Mouse (Mus musculus) kidney, adult 18-20 months (tissue): Measurements from ENCODE around the gene Tns2.
"Not testable (repeated sequence)": the region's sequence is repeated elsewhere in the genome, so short reads cannot be mapped to it uniquely, and the experiment has no call there.

Source experiments
- DNase-seq: peaks from one replicate; pipeline ENCODE4 v3.0.0; 2021

Tns2 gene

DNA sequence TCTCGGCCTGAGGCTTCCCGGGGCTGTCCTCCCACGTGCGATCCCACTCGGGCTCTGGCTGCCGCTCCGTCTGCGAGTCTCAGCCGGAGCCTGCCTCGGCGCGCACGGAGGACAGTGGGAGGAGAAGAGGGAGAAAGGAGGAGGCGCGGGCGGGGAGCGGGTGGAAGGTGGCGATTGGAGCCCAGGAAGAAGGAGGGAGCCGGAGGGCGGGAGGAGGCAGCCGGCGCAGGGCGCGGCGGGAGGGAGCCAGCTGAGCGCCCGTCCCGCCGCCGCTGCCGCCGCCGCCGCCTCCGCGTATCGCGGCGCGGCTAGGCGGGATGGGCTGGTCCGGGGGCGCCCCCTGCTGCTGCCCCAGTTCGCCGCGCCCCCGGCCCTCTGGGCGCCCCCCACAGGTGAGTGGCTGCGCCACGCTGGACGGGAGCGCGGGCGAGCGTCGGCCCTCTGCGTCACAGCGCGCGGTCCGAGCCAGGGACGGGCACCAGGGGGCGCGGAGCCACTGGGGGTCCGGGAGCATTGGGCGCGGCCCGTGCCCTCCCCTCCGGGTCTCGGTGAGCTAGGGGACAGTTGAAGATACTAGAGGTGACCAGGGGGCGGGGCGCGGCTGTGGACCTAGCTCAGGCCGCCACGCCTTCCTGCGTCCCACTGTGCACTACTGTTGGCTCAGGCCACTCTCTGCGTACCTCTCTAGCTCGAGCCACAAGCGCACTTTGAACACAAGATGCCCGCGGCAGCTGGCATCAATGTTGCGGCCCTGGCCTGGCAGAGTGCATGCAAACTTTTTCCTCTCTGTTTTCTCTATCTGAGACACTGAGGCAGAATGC is at the start of gene Tns2:
TSS of gene Tns2 (plus strand) at position 253 of the 821 bp plus-strand sequence.
- DNase-seq: peak; percentile 92

DNA sequence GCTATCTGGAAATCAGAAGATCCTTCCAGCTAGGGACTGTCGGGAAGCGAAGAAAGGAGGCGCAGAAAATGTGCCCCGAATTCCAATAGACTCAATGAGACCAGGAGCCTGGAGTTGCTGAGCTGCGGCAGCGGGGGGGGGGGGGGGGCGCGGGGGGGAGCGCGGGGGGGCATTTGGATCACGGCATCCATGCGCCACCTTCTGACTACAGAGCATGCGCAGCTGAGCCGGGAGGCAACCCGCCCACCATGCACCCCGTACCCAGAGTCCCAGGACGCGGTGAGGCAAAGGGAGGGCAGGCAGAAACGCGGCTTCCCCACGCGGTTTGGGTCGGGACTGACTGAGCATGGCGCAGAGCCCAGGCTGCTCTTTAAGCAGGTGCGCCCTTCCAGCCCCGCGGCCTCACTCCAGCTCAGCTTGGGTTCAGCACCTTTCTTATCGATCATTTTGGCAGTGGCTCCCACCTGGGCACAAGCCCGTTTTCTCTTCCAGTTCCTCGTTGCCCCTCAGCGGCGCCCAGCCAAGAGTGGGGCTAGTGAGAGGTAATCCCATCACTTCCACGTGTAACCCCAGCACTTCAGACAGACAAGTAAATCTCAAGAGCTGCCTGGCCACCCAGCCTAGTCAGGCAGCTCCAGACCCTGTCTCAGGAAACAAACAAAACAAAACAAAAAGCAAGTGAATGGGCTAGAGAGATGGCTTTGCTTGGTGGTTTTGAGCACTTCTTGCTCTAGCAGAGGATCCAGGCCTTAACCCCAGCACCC is 48.1 kb upstream of the Tns2 start:
- peak; percentile 52 for DNase-seq

DNA sequence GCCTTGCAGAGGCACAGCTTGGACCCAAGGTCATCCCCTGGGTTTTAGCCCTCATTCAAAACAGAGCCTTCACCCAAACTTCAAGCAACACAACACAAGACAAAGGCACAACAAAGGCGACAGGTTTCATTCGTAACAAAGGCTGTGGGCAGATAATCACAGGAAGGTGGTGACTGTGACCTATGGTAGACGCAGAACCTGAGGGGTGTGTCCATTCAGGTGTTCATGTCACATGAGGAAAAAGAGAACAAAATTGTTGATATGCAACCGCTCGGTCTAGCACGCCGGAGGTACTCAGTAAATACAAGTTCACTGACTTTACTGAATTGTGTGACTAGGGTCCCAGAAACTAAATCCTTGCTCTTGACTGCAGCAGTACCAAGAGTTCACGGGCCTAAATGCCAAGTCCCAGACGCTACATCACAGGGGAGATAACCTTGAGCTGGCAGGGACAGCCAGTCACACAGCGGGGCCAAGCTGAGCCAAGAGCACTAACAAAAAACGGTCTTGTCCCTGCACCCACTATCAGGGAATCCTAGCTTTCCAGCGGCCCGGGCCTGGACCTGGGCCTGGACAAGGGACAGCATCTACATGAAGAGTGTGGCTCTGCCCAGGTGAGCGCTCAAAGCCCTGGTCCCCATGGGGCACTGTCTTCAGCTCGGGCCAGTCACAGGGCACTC is 43.6 kb upstream of the Tns2 start:
- no peak for DNase-seq

DNA sequence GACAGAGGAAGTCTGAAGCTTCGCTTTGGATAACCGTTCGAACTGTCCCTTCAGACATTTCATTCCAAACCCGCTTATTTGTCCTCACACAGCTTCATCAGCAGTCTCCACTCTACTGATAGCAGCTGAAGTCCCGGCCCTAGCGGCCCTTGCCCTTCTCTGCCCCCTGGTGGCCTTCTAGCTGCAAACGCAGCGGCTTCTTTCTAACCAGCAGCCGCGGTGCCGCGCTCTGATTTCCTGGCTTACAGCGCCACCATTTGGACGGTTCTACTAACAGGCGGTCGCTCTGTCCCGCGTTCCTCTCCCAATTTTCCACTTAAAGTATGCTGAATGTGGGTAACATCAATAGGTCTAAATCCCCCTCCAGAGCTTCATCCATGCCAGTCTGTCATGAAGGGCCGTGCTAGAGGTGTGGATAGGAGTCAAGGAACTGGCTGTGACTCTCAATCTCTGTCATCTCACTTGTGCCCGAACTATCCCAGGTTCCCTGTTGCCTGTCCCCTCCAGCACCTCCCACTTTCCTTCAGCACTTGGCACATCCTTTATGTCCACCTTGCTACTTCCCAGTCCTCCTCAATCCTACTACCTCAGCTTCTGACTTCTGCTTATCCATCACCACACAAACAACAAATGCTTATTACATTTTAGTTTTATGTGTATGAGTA is 34.4 kb upstream of the Tns2 start:
- DNase-seq: peak; percentile 90

DNA sequence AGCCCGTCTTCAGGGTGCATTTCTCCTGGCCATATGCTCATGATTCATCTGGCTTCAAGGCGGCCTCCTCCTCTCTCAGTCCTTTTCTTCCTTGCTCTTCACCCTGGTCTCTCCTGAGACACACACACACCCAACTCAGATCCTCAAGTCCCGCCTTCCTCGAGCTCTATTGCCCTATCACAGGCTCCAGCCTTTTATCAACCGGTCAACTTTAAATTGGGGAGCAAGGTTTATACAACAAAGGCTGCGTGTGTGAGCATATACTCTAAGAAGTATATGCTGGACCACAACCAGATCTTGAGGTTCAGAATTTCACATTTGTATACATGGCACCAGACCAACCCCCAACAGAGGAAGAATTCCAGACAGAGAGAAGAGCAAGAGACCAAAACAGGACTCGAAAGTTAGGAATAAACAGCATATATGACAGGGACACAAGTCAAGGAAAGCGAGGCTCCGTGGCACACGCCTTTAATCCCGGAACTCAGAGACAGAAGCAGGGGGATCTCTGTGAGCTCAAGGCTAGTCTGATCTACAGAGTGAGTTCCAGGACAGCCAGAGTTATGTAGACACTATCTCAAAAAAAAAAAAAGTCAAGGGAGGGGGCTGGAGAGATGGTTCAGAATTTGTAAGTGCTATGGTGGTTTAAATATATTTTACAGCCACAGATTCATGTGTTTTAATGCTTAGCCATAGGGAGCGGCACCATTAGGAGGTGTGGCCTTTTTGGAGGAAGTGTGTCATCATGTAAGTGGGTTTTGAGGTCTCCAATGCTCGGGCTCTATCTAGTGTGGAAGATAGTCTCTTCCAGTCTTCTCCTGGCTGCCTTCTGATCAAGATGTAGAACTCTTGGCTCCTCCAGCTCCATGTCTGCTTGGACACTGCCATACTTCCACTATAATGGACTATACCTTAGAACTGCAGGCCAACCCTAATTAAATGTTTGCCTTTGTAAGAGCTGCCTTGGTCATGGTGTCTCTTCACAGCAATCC is 29.4 kb upstream of the Tns2 start:
- DNase-seq: no peak

DNA sequence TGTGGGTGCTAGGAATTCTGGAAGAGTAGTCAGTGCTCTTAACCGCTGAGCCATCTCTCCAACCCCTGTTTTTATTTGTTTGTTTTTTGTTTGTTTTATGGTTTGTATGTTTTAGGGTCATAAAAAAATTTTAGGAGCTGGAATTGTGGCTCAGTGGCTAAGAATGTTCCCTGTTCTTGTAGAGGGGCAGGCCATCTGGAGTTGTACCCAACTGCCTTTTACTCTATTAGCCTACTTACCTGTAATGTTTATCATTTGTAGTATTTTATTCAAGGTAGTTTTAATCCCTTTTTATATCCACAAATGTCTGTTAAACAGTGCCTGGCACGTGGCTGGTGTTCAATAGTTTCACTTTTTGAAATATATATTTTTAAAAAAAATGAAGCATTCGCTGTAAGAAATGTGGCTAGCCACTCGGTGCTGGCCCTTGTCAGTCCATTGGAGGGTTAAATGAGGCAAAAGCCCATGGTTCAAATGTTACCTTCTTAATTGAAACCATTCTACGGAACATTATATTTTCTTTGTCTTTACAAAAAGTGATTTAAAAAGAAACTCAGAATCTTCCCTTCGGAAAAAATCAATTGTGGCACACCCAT is 27.2 kb upstream of the Tns2 start:
- no peak for DNase-seq

DNA sequence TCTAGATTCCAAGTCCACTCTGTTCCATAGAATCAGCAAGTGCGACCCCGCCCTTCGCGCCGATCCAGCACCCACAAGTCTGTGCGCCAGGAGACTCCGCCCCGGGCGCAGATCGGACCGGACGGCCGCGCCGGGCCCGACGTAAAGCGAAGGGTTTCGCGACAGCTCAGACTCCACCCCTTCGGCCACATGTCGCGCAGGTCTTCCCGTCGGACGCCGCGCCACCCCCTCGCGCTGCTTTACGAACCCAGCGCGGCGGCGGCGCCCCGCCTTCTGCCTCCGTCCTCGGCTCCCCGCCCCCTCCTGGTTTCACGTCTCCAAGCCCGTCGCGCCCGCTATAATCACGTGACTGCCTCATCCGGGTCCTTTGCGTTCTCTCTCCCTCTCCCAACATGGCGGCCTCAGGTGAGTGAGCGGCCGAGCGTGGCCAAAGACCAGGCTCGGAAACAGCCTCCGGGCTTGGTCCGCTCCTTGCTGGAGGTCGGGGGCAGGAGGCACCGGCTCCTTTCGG is 26.6 kb upstream of the Tns2 start, which contains the start of gene Eif4b:
TSS of gene Eif4b (plus strand) at position 215 of the 511 bp plus-strand sequence.
- DNase-seq: peak; percentile 99

DNA sequence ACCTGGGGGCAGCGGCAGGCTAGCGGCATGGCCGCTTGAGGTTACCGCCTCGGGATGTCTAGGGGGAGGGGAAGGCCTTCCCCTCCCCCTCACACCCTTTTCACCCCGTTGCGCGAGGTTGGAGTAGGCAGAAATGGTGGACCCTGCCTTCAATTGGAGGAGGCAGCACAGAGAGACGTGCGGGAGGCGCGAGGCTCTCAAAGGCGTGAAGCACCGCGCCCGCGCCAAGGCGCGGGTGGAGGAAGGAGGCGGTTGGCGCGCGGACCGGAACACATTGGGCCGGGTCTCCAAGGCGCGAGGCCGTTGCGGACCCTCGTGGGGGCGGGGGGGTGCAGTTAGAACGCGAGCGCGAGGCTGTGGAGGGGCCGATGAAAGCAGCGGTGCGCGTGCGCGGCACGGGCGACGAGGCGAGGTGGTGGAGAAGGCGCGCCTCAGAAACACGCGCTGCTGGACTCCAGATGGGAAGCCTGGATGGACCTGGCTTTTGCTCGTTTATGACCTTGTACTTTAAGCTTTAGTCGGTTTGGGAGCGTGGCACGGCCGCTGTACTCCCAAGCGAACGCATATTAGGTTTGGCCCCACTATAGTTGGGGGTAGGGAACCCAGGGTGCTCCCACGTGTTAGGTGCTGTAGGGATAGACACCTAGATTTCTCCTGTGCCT is 26.0 kb upstream of the Tns2 start:
- DNase-seq: peak; percentile 68

DNA sequence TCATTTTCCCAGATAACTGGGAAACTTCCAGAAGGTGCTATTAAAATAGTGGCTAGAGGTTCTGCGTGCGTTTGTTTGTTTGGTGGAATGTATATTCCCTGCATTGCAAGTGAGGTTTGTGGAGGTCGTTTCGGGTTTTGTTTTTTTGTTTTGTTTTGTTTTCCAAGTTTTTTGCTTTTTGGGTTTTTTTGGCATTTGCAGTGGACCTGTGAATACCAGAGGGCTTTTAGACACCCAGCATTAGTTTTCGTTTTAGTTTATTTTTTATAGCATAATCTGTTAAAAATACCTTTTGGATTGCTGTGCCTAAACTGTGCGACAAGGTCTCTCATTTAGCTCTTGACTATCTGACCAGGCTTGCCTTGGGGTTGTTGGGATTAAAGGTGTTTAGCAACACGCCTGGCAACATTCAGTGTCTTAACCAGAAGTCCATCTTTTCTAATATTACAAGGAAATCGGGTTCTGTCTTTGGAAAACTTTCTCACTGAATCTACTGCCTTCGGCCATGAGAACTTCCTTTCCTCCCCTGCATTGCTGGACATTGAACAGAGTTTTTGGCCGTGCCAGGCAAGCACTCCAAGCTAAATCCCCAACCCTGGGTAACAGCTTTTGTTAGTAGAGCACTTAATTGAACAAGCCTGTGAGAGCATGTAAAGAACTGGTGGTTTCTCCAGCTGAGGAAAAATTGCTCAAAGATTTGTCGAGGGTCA is 25.2 kb upstream of the Tns2 start:
- no peak for DNase-seq

DNA sequence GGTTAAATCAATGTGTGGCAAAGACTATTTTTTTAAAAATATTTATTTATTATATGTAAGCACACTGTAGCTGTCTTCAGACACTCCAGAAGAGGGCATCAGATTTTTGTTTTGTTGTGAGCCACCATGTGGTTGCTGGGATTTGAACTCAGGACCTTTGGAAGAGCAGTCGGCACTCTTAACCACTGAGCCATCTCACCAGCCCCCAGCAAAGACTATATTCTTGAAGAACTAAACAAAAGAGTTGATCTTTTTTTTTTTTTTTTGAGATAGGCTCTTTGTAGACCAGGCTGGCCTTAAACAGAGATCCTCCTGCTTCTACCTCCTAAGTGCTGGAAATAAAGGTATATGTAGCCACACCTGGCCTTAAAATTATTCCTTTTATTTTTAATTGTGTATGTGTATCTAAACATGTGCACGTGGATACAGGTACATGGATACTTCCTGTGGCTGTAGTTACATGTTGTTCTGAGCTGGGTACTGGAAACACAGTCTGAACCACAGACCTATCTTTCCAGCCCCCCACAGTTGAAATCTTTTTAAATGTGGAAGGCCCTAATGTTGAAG is 23.0 kb upstream of the Tns2 start:
- no peak for DNase-seq

DNA sequence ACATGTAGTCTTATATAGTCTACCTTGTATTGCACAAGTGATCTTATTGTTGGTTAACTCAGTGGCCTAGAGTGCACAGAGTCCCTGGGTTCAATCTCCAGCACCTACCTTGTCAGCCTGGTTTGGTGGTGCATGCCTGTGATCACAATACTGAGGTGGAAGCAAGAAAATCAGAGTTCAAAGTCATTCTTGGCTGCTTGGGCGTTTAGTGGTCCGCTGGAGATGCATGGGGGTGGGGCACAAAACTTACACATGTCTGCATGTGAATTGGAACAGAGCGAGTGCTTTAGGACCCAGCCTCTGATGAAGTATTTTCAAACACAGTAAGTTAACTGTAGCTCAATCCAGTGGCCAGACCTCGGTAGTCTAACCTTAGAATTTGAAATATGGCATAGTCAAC is 21.0 kb upstream of the Tns2 start:
- no peak for DNase-seq

DNA sequence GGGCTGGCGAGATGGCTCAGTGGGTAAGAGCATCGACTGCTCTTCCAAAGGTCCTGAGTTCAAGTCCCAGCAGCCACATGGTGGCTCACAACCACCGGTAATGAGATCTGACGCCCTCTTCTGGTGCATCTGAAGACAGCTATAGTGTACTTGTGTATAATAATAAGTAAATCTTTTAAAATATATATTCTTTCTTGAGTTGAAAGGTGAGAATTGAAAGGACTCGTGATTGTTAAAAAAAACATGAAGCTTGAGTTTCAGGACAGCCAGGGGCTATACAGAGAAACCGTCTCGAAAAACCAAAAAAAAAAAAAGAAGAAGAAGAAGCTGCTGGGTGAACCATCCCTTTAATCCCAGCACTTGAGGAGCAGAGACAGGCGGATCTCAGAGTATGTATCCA is 20.3 kb upstream of the Tns2 start:
- DNase-seq: not testable (repeated sequence)

DNA sequence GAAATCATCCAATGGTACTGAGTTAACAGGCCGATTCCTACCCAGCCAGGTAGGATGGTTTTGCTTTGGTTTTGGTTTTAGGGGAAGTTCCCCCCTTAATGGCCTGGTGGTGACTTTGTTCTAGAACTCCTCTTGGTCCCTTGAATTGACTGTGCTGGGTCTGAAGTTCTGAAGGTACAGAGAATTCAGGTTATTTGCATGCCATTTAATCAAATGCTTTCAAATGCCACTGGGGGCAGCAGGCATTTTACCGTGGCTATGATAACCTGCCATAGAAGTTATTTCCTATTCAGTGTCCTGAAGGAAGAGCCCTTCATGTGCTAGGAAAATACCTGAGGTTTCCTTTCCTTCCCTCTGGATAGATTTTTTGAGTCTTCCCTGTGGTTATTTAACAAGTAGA is 19.8 kb upstream of the Tns2 start:
- DNase-seq: no peak

DNA sequence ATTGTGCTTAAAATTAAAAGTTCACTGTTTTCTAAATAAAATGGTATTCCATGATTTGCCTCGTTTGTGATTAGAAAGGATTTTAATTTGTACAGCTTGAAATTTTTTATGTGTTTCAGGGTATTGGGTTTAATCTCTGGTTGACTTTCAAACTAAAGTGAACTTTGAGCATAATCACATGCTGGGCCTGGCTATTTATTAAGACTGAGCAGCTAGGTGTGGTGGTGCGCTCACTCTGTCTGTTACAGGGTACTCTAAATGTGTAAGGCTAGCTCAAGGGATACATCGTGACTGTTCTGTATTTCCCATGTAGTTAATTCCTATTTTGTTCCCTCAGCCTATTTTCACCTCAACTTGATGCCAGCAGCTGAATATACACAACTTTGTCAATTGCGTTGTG is 18.1 kb upstream of the Tns2 start:
- no peak for DNase-seq

DNA sequence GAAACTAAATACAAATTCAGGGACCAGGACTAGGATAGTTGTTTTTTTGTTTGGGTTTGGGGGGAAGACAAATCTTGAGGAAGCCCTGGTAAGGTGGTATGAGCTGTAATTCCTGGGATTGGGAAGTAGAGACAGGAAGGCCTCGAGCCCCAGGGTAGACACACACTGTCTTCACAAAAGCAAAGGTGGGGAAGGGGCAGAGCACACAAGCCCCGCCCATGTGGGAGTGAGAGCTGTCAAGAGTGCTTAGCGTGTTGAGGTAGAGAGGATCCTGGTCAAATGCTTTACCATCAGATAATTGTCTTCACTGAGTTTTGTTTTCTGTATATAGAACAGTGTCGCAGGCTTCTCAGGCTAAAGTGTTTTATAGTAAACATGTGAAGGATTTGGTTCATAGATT is 17.2 kb upstream of the Tns2 start:
- DNase-seq: no peak

DNA sequence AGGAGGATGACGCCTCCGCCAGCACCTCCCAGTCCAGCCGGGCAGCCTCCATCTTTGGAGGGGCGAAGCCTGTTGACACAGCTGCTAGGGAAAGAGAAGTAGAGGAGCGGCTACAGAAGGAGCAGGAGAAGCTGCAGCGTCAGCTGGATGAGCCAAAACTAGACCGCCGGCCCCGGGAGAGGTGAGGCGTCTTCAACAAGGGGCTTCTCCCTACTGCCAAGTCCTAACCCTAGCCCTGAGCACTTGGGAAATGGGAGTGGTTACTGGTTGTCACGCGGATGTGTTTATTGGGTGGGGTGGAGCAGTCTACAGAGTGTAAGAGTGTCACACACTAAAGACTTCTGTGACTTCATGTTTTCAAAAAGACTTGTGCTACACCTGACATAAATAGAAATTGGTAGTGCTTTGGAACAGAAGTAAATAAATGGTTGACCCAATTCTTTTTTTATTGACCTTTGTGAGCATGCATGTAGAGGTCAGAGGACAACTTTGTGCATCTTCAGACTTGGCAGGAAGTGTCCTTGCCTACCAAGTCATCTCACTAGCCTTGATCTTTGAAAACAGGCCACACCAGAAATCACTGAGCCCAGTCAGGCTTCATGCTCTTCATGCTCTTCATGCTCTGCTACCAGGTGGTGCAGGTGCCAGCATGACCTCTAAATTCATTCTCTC is 10.2 kb upstream of the Tns2 start:
- no peak for DNase-seq

DNA sequence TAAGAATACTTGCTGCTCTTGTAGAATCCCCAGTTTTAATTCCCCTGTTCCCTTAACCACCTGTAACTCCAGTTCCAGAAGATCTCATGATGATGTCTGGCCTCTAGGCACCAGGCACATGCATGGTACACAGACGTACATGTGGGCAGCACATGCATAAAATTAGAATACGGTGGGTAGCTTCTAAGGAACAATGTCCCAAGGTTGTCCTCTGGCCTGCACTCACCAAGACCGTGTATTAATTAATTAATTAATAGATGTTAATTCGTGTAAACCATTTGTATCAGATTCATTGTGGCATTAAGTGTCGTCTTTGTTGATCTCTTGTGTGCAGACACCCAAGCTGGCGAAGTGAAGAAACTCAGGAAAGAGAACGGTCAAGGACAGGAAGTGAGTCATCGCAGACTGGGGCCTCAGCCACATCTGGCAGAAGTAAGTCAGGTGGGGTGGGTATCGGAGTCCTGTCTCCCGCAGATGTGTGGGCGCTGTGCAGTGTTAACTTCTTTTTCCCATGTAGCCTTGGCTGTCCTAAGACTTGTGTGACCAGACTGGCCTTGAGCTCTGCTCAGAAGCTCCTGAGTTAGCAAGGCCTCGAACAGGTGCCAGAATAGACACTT is 9.0 kb upstream of the Tns2 start:
- no peak for DNase-seq

DNA sequence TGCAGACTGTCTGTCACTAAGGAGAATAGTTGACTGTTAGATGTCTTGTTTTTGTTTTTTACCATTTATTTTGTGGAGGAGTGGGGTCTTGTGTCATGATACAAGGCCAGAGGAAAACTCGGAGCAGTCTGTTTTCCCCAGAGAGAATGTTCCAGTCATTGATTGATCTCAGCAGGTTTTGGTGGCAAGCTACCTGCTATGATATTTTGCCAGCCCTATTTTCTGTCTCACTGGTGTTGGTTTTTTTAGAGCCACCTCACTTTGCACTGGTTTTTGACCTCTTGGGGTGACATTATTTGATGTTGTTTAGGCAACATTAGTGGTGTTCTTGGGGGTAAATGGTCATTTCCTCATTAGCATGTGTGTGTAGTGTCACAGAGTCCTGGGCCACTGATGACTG is 8.5 kb upstream of the Tns2 start:
- DNase-seq: no peak

DNA sequence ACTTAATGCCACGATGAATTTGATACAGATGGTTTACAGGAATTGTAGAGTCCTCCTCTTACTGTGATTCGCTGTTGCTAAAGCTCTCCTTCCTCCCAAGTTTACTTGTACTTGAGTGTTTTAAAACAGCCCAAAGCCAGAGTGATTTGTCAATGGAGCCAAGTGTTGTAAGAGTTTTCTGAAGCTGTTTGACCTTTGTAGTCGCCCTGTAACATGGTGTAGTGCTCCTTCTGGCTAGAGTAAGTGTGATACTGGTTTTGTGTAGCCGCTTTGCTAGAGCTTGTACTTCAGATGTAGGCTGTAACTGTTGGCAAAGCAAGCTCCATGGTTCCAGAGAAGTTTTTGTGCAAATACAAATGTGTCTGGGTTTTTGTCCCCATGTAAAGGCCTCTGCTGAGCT is 8.0 kb upstream of the Tns2 start:
- DNase-seq: no peak
